Mouse (Mus musculus) skeletal muscle tissue, postnatal 0 days (tissue): ENCODE results near the gene Rdh13. TPM values are rescaled to one million over a fixed set of nuclear protein-coding genes. Genes with fewer than 3 reads are reported as not detected.

Source experiments
- microRNA-seq, 2 experiments: library from miRNA; unstranded; fragments of <30 nt; microRNA quantifications; one replicate each; pipeline ENCODE4; 2016
- polyA plus RNA-seq: library from polyadenylated mRNA; unstranded; fragments of >200 nt; fragmentation: Nextera tagmentation; extraction: Ambion mirVana; gene quantifications from 2 replicates; pipeline ENCODE4 v1.2.1, GENCODE M21; 2015

Gene Rdh13
- 19.4 and 23.9 TPM in 2 replicates for polyA plus RNA-seq

GRCm38 (mm10) chr7:4445216-4445791, at the start of gene Rdh13:
TSS of gene Rdh13 (minus strand) at chr7:4445649.

DNA sequence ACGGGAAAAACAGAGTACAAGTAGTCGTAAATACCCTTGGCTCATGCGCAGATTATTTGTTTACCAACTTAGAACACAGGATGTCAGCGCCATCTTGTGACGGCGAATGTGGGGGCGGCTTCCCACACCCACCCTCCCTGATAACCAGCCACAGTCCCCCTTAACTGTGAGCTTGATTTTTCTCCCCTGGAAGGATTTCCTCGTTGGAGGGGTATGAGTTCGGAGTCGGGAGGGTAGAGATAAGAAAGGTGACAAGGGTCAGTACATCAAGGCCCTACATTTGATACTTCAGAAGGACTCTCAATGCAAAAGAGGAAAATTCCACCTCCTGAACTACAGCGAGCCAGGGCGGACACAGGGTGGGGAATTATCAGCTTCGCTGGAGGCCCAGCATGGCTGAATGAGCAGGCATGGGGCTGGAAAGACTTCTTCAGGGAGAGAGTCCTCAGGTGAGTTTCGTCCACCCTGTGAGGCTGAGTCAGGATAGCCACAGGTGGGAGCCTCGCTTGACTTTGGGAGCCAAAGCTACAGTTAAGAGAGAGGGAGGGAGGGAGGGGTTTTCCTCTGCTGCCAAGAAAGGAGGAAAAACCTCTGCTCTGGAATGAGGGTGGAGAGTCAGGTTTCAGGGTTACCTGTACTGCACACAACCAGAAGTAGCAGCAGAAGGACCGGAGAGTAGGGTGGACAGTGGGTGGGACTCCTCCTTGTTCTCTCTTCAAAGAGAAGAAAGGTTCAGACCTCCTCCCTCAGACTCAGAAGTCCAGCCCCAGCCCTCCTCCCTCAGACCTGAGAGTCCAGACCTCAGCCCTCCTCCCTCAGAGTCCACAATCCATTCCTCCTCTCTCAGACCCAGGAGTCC, 15.4 kb upstream of the Rdh13 start, which contains the start of gene Eps8l1:
TSS of gene Eps8l1 (plus strand) at position 99 of the 859 bp plus-strand sequence.

GRCm38 (mm10) chr7:4397730-4398129, 47.7 kb downstream of the Rdh13 start, which contains the start of gene Gp6:
TSS of gene Gp6 (minus strand) at chr7:4397744.

Small RNA genes within 50 kb of the gene (microRNA-seq; reads per million reads assigned to microRNA genes)
- gene Gm24605, result 0 reads per million in 2 experiments
- gene Gm24752, result 0 reads per million in 2 experiments
- 0 reads per million in 2 experiments for gene Gm25349

Other genes with a start within 250 kb of the Rdh13 start
- gene Lilra5, start 207.9 kb downstream of the Rdh13 start, polyA plus RNA-seq, result 0.09 and 0.13 TPM in 2 replicates
- gene Ncr1, start 107.9 kb downstream of the Rdh13 start, polyA plus RNA-seq, result not detected in 2 replicates
- not detected in 2 replicates for gene Gp6, start 47.9 kb downstream of the Rdh13 start, polyA plus RNA-seq
- gene Eps8l1, start 15.0 kb upstream of the Rdh13 start, polyA plus RNA-seq, result 0.76 and 5.7 TPM in 2 replicates
- gene Ppp1r12c, start 56.0 kb upstream of the Rdh13 start, polyA plus RNA-seq, result 25.2 and 28.3 TPM in 2 replicates
- 884 and 1,161 TPM in 2 replicates for gene Tnnt1, start 70.7 kb upstream of the Rdh13 start, polyA plus RNA-seq
- 3.2 and 3.4 TPM in 2 replicates for gene Tnni3, start 78.6 kb upstream of the Rdh13 start, polyA plus RNA-seq
- 0.27 and 0.55 TPM in 2 replicates for gene Dnaaf3, start 86.8 kb upstream of the Rdh13 start, polyA plus RNA-seq
- 0.10 and 0.31 TPM in 2 replicates for gene Syt5, start 101.9 kb upstream of the Rdh13 start, polyA plus RNA-seq
- gene Ptprh, start 158.4 kb upstream of the Rdh13 start, polyA plus RNA-seq, result not detected in 2 replicates
- gene Tmem86b, start 185.8 kb upstream of the Rdh13 start, polyA plus RNA-seq, result 0.26 and 0.62 TPM in 2 replicates
- 5.1 and 5.6 TPM in 2 replicates for gene Ppp6r1, start 213.4 kb upstream of the Rdh13 start, polyA plus RNA-seq
- 41.2 and 49.2 TPM in 2 replicates for gene Hspbp1, start 239.4 kb upstream of the Rdh13 start, polyA plus RNA-seq
- gene Brsk1, start 245.0 kb upstream of the Rdh13 start, polyA plus RNA-seq, result 0.23 and 0.39 TPM in 2 replicates